Mouse (Mus musculus) MEL (cell line): ENCODE data around the gene Ptk7. TPM values are rescaled to one million over a fixed set of nuclear protein-coding genes. Genes with fewer than 3 reads are reported as not detected.

Source experiments
- DNase-seq: peaks from one replicate; pipeline ENCODE4 v3.0.0; 2011; ENCODE audit warnings: low read depth, low spot score
- H3K27ac ChIP-seq: 2 replicates; pipeline ENCODE4 v1.5.1; 2012; ENCODE audit warnings: low read depth, mild to moderate bottlenecking, control low read depth, low read length, moderate library complexity; ENCODE audit not compliant: control insufficient read depth
- H3K27me3 ChIP-seq, 2 experiments: fragments of 150-350 bp in 1 of 2; sonication (generic) in 1 of 2; 2 replicates each; pipeline ENCODE4 v1.6.1; 2012; ENCODE audit warnings: low read length in 2 of 2, mild to moderate bottlenecking in 2 of 2, improper control_type of control experiment in 1 of 2, moderate library complexity in 1 of 2; ENCODE audit not compliant: insufficient read depth in 2 of 2, control insufficient read depth in 1 of 2
- H3K36me3 ChIP-seq, 2 experiments: 2 replicates each; pipeline ENCODE4 v1.6.1; 2012 to 2014; ENCODE audit warnings: low read length in 2 of 2, improper control_type of control experiment in 1 of 2, inconsistent platforms in 1 of 2, mild to moderate bottlenecking in 1 of 2; ENCODE audit not compliant: insufficient read depth in 2 of 2, control insufficient read depth in 1 of 2
- H3K4me1 ChIP-seq, 2 experiments: fragments of 150-350 bp in 1 of 2; sonication (generic) in 1 of 2; 2 replicates each; pipeline ENCODE4 v1.6.1; 2012; ENCODE audit warnings: low read length in 2 of 2, improper control_type of control experiment in 1 of 2, mild to moderate bottlenecking in 1 of 2; ENCODE audit not compliant: insufficient read depth in 2 of 2, control insufficient read depth in 1 of 2
- H3K4me3 ChIP-seq, 2 experiments: fragments of 150-350 bp in 1 of 2; sonication (generic) in 1 of 2; 2 replicates each; pipeline ENCODE4 v1.5.1; 2012; ENCODE audit warnings: low read depth in 2 of 2, low read length in 2 of 2, mild to moderate bottlenecking in 2 of 2, moderate library complexity in 2 of 2, control low read depth in 1 of 2, improper control_type of control experiment in 1 of 2; ENCODE audit not compliant: control insufficient read depth in 1 of 2, insufficient read depth in 1 of 2
- H3K79me2 ChIP-seq: 2 replicates; pipeline ENCODE4 v1.6.1; 2012; ENCODE audit warnings: mild to moderate bottlenecking, low read length, moderate library complexity; ENCODE audit not compliant: control insufficient read depth, poor library complexity, insufficient read depth
- H3K9ac ChIP-seq: 2 replicates; pipeline ENCODE4 v1.6.1; 2012; ENCODE audit warnings: low read depth, mild to moderate bottlenecking, control low read depth, low read length, moderate library complexity; ENCODE audit not compliant: control insufficient read depth, poor library complexity, severe bottlenecking
- H3K9me3 ChIP-seq: fragments of 150-350 bp; sonication (generic); replicated peaks from 2 replicates; pipeline ENCODE4 v1.6.1; 2012; ENCODE audit warnings: mild to moderate bottlenecking, low read length, improper control_type of control experiment, moderate library complexity; ENCODE audit not compliant: insufficient read depth
- GABPA ChIP-seq: IDR thresholded peaks from 2 replicates; pipeline ENCODE4 v1.6.1; 2012; ENCODE audit warnings: low read depth, mild to moderate bottlenecking, inconsistent platforms, low read length, improper control_type of control experiment, moderate library complexity
- MAFK ChIP-seq: IDR thresholded peaks from 2 replicates; pipeline ENCODE4 v1.6.1; 2011; ENCODE audit warnings: low read depth, mild to moderate bottlenecking, low read length, improper control_type of control experiment, borderline replicate concordance
- MAZ ChIP-seq: IDR thresholded peaks from 2 replicates; pipeline ENCODE4 v1.6.1; 2012; ENCODE audit warnings: low read depth, mild to moderate bottlenecking, inconsistent platforms, low read length, improper control_type of control experiment
- MXI1 ChIP-seq: IDR thresholded peaks from 2 replicates; pipeline ENCODE4 v1.6.1; 2011; ENCODE audit warnings: mild to moderate bottlenecking, low read depth, low read length, improper control_type of control experiment
- NRF1 ChIP-seq: IDR thresholded peaks from 2 replicates; pipeline ENCODE4 v1.6.1; 2014; ENCODE audit warnings: low read depth, mild to moderate bottlenecking, inconsistent platforms, low read length, improper control_type of control experiment, moderate library complexity; ENCODE audit not compliant: poor library complexity, insufficient read depth, severe bottlenecking
- POLR2AphosphoS5 ChIP-seq: IDR thresholded peaks from 2 replicates; pipeline ENCODE4 v1.6.1; 2012; ENCODE audit warnings: low read depth, borderline replicate concordance, mild to moderate bottlenecking, inconsistent platforms, low read length, moderate library complexity, mixed read lengths
- UBTF ChIP-seq: IDR thresholded peaks from 2 replicates; pipeline ENCODE4 v1.6.1; 2012; ENCODE audit warnings: low read depth, mild to moderate bottlenecking, inconsistent platforms, low read length, improper control_type of control experiment, moderate library complexity, borderline replicate concordance; ENCODE audit not compliant: insufficient read depth
- USF1 ChIP-seq: IDR thresholded peaks from 2 replicates; pipeline ENCODE4 v1.6.1; 2014; ENCODE audit warnings: low read depth, mild to moderate bottlenecking, inconsistent platforms, low read length, improper control_type of control experiment, moderate library complexity
- ZC3H11A ChIP-seq: IDR thresholded peaks from 2 replicates; pipeline ENCODE4 v1.6.1; 2012; ENCODE audit warnings: low read depth, mild to moderate bottlenecking, inconsistent platforms, low read length, improper control_type of control experiment
- ZNF384 ChIP-seq: IDR thresholded peaks from 2 replicates; pipeline ENCODE4 v1.6.1; 2012; ENCODE audit warnings: low read depth, mild to moderate bottlenecking, inconsistent platforms, low read length, improper control_type of control experiment
- polyA plus RNA-seq, 2 experiments: library from polyadenylated mRNA; stranded (reverse) in 1 of 2; unstranded in 1 of 2; fragments of >175 nt in 1 of 2; fragments of >200 nt in 1 of 2; gene quantifications; 2 replicates each; pipeline versions ENCODE4 v1.2.1 to v1.2.4; 2012; ENCODE audit warnings: low replicate concordance in 2 of 2, low read depth in 1 of 2; ENCODE audit not compliant: insufficient read length in 2 of 2, insufficient read depth in 1 of 2, missing spikeins in 1 of 2
- total RNA-seq: library from RNA; depleted of rRNA; stranded (reverse); fragments of 300-350 nt; gene quantifications from 2 replicates; pipeline ENCODE4 v1.2.3, GENCODE M21; 2012; rRNA removed

Gene Ptk7
- total and polyA plus RNA-seq, 3 experiments = 0.04 to 0.10 TPM; not detected in 1

- TF ChIP-seq USF1 (peak; percentile 76), GABPA (no peak), MAZ (no peak), UBTF (no peak), MXI1 (peak; percentile 58; the same call in 1 of the 2 replicates)
Measured at GRCm38 (mm10) chr17:46520385-46520979, 108.8 kb downstream of the Ptk7 start (continued).

DNA sequence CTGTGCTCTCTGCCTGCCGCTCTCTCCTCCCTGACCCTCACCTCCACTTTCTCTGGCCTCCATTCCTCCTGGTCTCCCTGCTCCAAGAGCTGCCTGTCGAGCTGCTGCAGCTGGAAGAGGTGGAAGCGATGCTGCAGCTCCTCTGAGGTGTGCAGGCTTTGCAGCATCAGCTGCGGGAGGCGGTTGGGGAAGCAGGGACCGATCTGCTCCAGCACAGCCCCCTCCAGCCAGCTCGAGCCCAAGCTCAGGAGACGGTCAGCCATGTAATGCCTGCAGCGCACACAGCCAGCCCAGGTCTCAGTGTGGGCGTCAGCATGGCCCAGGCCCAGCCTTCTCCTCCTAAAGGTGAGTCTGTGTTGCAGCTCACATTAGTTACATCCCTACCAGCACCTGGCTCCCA, 109.3 kb downstream of the Ptk7 start:
- TF ChIP-seq ZC3H11A = no peak
- TF ChIP-seq MXI1 = 0 out of 2 replicates have a peak, but pooled peaks have one; percentile 24
- TF ChIP-seq NRF1 = no peak
- no peak for TF ChIP-seq ZNF384
- TF ChIP-seq MAFK = no peak
- no peak for TF ChIP-seq GABPA
- no peak for TF ChIP-seq UBTF
- TF ChIP-seq POLR2AphosphoS5 = no peak
- TF ChIP-seq, all 39 proteins: peak for 1
- Histone ChIP-seq H3K27me3 (no peaks in the 10 kb centered on the region), H3K79me2 (no peaks in the 10 kb centered on the region), H3K4me3 (peak overlapping the region; percentile 54 to 58), H3K9ac (peak overlapping the region; percentile 67), H3K36me3 (no peaks in the 10 kb centered on the region), H3K4me1 (peaks cover 0 to 3% of the 10 kb centered on the region in 2 experiments; a peak in 1 of 4 replicates), H3K9me3 (no peaks in the 10 kb centered on the region), H3K27ac (no peak overlapping the region)
- no peak for DNase-seq

Other genes with a start within 250 kb of the Ptk7 start
- gene Zfp318, start 245.8 kb downstream of the Ptk7 start, total RNA-seq = 7.9 and 8.1 TPM in 2 replicates
- gene Zfp318, start 245.8 kb downstream of the Ptk7 start, polyA plus RNA-seq = 10 to 100 TPM; 21.3 to 36.8 TPM
- gene Crip3, start 200.6 kb downstream of the Ptk7 start, total RNA-seq = not detected in 2 replicates
- not detected for gene Crip3, start 200.6 kb downstream of the Ptk7 start, polyA plus RNA-seq
- not detected in 2 replicates for gene Slc22a7, start 191.0 kb downstream of the Ptk7 start, total RNA-seq
- not detected for gene Slc22a7, start 191.0 kb downstream of the Ptk7 start, polyA plus RNA-seq
- not detected in 2 replicates for gene Ttbk1, start 141.8 kb downstream of the Ptk7 start, total RNA-seq
- under 1 TPM in 1 of 2 experiments, not detected in 1; 0.08 TPM for gene Ttbk1, start 141.8 kb downstream of the Ptk7 start, polyA plus RNA-seq
- gene Dnph1, start 132.8 kb downstream of the Ptk7 start, total RNA-seq = 37.2 and 40.8 TPM in 2 replicates
- gene Dnph1, start 132.8 kb downstream of the Ptk7 start, polyA plus RNA-seq = 10 to 100 TPM in 1 of 2 experiments, not detected in 1; 86.5 TPM
- 3.6 TPM in 2 replicates for gene Cul9, start 83.1 kb downstream of the Ptk7 start, total RNA-seq
- 10 to 100 TPM in 1 of 2 experiments, not detected in 1; 10.7 TPM for gene Cul9, start 83.1 kb downstream of the Ptk7 start, polyA plus RNA-seq
- gene Srf, start 73.3 kb downstream of the Ptk7 start, total RNA-seq = 38.9 and 43.9 TPM in 2 replicates
- 100 to 1,000 TPM in 1 of 2 experiments, not detected in 1; 114 TPM for gene Srf, start 73.3 kb downstream of the Ptk7 start, polyA plus RNA-seq
- gene Klc4, start 16.5 kb upstream of the Ptk7 start, total RNA-seq = 4.6 and 5.4 TPM in 2 replicates
- gene Klc4, start 16.5 kb upstream of the Ptk7 start, polyA plus RNA-seq = 1 to 10 TPM in 1 of 2 experiments, not detected in 1; 9.5 TPM
- 224 and 237 TPM in 2 replicates for gene Mrpl2, start 16.7 kb upstream of the Ptk7 start, total RNA-seq
- gene Mrpl2, start 16.7 kb upstream of the Ptk7 start, polyA plus RNA-seq = 100 to 1,000 TPM in 1 of 2 experiments, not detected in 1; 207 TPM
- gene Cul7, start 20.8 kb upstream of the Ptk7 start, total RNA-seq = 32.6 and 35.1 TPM in 2 replicates
- gene Cul7, start 20.8 kb upstream of the Ptk7 start, polyA plus RNA-seq = 10 to 100 TPM; 35.8 to 45.8 TPM
- 43.6 and 55.3 TPM in 2 replicates for gene Rrp36, start 44.8 kb upstream of the Ptk7 start, total RNA-seq
- 10 to 100 TPM in 1 of 2 experiments, not detected in 1; 51.2 TPM for gene Rrp36, start 44.8 kb upstream of the Ptk7 start, polyA plus RNA-seq
- gene Mea1, start 49.3 kb upstream of the Ptk7 start, total RNA-seq = 75.1 and 84.0 TPM in 2 replicates
- gene Mea1, start 49.3 kb upstream of the Ptk7 start, polyA plus RNA-seq = 100 to 1,000 TPM in 1 of 2 experiments, not detected in 1; 124 TPM
- 93.6 and 95.0 TPM in 2 replicates for gene Klhdc3, start 51.4 kb upstream of the Ptk7 start, total RNA-seq
- gene Klhdc3, start 51.4 kb upstream of the Ptk7 start, polyA plus RNA-seq = 100 to 1,000 TPM in 1 of 2 experiments, not detected in 1; 203 TPM
- 45.1 and 47.6 TPM in 2 replicates for gene Ppp2r5d, start 75.6 kb upstream of the Ptk7 start, total RNA-seq
- 10 to 100 TPM; 80.4 to 82.9 TPM for gene Ppp2r5d, start 75.6 kb upstream of the Ptk7 start, polyA plus RNA-seq
- gene Pex6, start 82.0 kb upstream of the Ptk7 start, total RNA-seq = 17.7 and 23.0 TPM in 2 replicates
- gene Pex6, start 82.0 kb upstream of the Ptk7 start, polyA plus RNA-seq = 10 to 100 TPM in 1 of 2 experiments, not detected in 1; 31.2 TPM
- gene Gnmt, start 99.7 kb upstream of the Ptk7 start, total RNA-seq = 0.23 and 0.62 TPM in 2 replicates
- gene Gnmt, start 99.7 kb upstream of the Ptk7 start, polyA plus RNA-seq = 1 to 10 TPM in 1 of 2 experiments, not detected in 1; 1.6 TPM
- 48.7 and 61.4 TPM in 2 replicates for gene Cnpy3, start 122.7 kb upstream of the Ptk7 start, total RNA-seq
- gene Cnpy3, start 122.7 kb upstream of the Ptk7 start, polyA plus RNA-seq = 10 to 100 TPM in 1 of 2 experiments, not detected in 1; 90.2 TPM
- gene Ptcra, start 134.2 kb upstream of the Ptk7 start, total RNA-seq = 1.7 and 2.0 TPM in 2 replicates
- gene Ptcra, start 134.2 kb upstream of the Ptk7 start, polyA plus RNA-seq = 1 to 10 TPM in 1 of 2 experiments, not detected in 1; 1.8 TPM
- gene 2310039H08Rik, start 143.1 kb upstream of the Ptk7 start, total RNA-seq = 41.3 and 42.2 TPM in 2 replicates
- 10 to 100 TPM in 1 of 2 experiments, not detected in 1; 53.2 TPM for gene 2310039H08Rik, start 143.1 kb upstream of the Ptk7 start, polyA plus RNA-seq
- gene Rpl7l1, start 153.2 kb upstream of the Ptk7 start, total RNA-seq = 152 and 166 TPM in 2 replicates
- gene Rpl7l1, start 153.2 kb upstream of the Ptk7 start, polyA plus RNA-seq = 100 to 1,000 TPM; 174 to 342 TPM
- 3.7 and 5.8 TPM in 2 replicates for gene Bicral, start 229.0 kb upstream of the Ptk7 start, total RNA-seq
- gene Bicral, start 229.0 kb upstream of the Ptk7 start, polyA plus RNA-seq = 1 to 10 TPM in 1 of 2 experiments, not detected in 1; 6.9 TPM